Mouse (Mus musculus): ENCODE results near the gene Ecpas.

The Ecpas gene

GRCm38 (mm10) chr4:58910175-58911068 is 2.1 kb downstream of the Ecpas start:
- no peak for DNase-seq

GRCm38 (mm10) chr4:58907453-58907852 is 5.1 kb downstream of the Ecpas start:
- no peak for DNase-seq

DNA sequence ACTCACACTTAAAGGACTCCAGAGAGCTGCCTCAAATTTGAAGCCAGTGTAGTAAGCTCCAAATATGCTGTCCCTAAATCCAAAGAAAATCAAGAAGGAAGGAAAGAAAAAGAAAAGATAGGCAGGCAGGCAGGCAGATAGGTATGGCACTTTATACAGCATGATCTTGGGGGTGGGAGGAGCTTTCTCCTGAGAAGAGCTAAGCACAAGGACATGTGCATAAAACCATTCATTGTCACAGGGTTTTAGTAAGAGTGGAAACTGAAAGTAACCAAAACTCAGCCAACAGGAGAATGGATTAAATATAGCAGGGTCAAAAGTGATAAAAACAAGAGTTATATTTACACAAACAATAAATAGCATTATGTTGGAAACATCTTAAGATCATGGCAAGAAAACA is 14.2 kb downstream of the Ecpas start:
- no peak for DNase-seq

GRCm38 (mm10) chr4:58897436-58897835 is 15.1 kb downstream of the Ecpas start:
- no peak for DNase-seq

DNA sequence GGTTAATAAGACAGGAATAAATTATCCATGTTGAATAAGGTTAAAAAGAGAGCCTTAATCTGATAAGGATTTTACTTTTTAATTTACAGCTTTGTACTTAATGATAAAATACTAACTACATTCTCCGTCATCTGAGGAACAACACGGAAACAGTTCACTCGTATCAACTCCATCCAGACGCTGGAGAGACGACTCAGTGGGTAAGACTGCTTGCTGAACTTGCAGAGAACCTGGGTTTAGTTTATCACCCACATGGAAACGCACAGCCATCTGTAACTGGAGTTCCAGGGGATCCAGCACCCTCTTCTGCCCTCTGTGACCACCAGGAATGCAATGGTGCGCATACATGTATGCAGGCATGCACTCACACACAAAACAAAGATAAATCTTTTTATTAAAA is 18.1 kb downstream of the Ecpas start:
- no peak for DNase-seq

DNA sequence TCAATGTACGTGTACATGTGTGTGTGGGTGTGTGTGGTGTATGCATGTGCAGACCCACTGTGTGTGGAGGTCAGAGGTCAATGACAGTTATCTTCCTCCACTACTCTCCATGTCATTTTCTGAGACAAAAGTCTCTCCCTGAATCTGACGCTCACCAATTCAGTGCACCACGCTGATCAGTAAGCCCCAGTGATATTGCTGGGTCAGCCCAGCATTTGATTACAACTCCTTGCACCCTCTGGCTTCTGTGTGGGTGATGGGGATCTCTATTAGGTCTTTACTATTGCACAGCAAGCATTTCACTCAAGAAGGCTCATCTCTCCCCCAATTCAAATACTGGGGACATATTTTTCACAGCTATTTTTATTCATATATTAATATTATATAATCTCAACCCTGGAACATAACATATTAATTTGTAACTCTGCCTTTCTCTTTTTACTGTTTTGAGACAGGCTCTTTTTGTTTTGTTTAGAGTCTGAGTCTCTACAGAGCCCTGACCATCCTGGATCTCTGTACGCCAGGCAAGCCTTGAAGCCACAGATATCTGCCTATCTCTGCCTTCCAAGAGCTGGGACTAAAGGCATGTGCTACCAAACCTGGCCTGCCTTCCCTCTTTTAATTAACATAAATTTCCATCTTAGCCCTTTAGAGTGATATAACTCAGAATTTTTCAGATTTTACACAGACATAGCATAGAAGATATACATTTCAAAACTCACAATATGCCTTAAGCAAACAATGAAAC is 22.3 kb downstream of the Ecpas start:
- no peak for DNase-seq

- no peak for DNase-seq
These were observed 24.0 kb downstream of the Ecpas start for GRCm38 (mm10) chr4:58888568-58888967.

- DNase-seq, result peak; percentile 10
These were observed 24.9 kb downstream of the Ecpas start for GRCm38 (mm10) chr4:58887626-58888025.

GRCm38 (mm10) chr4:58886778-58887177 is 25.8 kb downstream of the Ecpas start:
- DNase-seq, result no peak

DNA sequence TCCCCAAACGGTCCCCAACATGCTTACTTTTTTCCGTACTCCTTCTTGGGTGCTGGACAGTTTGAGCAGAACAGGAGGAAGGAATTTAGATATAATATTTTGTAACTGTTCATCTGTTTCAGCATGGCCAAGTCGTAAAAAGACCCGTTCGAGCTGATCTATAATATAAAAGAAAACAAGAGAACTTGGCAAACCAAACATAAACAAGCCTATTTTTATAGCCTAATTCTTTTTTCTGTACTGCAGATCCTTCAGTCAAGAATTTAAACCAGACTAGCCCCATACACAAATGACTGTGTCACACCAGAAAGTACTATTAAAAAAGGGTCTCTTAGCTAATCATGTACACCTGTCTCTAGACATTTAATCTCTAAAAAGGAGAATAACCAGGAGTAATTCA is 27.2 kb downstream of the Ecpas start:
- no peak for DNase-seq

GRCm38 (mm10) chr4:58883841-58884240 is 28.7 kb downstream of the Ecpas start:
- no peak for DNase-seq

GRCm38 (mm10) chr4:58874373-58874772 is 38.2 kb downstream of the Ecpas start:
- no peak for DNase-seq

- DNase-seq, result peak; percentile 34
These were observed 45.3 kb downstream of the Ecpas start for GRCm38 (mm10) chr4:58867242-58867641.

- no peak for DNase-seq
These were observed 79.6 kb downstream of the Ecpas start for GRCm38 (mm10) chr4:58832908-58833307.

- DNase-seq, result no peak
These were observed 86.6 kb downstream of the Ecpas start for GRCm38 (mm10) chr4:58825921-58826320.

GRCm38 (mm10) chr4:58787616-58788015 is 124.9 kb downstream of the Ecpas start, which contains the start of gene Olfr267:
Olfr267 (minus strand) TSS chr4:58787716.
- DNase-seq, result no peak

DNA sequence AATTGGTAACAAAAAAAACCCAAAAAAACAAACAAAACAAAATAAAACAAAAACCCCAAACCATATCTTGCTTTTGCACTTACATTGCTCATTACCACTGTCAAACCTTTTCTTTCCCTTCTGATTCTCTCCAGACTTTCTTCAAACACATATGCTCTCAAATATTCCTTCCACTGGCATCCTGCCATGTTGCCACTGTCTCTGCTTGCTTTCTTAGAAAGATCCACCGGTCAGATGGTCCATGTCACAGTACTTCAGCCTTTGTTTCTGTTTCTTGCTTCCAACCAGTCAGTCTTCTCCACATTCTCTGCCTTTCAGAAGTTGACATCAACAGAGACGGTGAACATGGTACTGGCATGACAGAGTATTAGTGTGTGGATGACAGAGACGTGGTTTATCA is 125.9 kb downstream of the Ecpas start:
- no peak for DNase-seq

DNA sequence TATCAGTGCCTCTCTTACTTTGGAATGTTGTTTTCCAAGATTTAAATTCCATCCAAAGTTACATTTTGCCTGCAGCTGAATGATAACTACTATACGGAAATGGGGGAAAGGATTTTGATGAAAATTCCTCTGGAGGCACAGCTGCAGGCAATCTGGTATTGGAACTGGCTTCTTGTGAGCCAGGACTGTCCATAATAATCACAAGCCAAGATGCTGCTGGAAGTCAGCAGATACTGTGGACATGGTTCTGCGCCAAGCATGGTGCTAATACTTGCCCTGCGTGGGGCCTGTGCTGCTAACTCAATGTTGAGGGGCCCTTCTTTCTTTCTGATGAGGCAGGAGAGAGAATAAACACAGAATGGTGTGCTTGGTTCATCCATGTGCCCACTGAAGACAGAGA is 149.1 kb downstream of the Ecpas start:
- DNase-seq, result peak; percentile 7

DNA sequence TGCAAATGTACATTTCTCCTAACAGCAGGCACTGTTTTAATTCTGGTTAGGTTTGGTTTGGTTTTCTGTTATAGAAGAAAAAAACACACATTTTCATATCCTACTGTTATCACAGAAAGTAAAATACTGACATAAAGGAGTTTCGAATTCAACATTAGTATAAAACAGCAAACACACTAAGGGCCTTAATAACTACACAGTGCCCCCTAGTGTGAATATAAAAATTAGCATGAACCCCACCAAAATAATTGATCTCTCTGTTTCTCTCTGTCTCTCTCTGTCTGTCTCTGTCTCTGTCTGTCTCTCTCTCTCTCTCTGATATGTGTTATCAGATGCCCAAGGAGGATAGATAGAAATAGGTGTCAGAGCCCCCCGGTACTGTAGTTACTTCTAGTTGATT is 163.0 kb downstream of the Ecpas start:
- peak; percentile 24 for DNase-seq

DNA sequence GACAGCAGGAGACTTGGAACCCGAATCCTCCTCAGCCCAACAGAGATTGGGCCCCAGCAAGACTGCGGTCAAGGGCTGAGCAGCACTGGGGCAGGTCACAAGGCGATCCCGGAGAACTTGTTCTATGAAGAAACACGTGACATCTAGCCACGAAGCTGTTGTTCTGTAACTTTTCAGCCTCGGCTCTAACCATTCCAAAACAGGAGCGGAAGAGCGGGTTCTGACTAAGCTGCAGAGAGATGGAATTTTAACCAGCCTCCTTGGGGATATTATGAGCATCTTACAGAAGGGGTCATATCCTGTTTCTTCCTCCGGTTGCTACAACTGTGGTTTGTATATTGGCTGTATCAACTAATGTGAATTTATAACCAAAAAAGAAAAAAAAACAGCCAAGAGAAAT is 163.4 kb downstream of the Ecpas start:
- peak; percentile 53 for DNase-seq
